7 mouse cellular contexts compared by ENCODE assay signal in genomic region chr9:23222841-23223548, GRCm38 (mm10). TPM values are rescaled to one million over a fixed set of nuclear protein-coding genes. Genes with fewer than 3 reads are reported as not detected.
DNase-seq lines count a peak whose midpoint lies in the region; ATAC-seq lines count a peak whose summit lies in the region.

TSS of gene Bmper (plus strand) at chr9:23223076.

- peak; percentile 38 for DNase-seq in WW6 (ENCODE audit: low read depth, low spot score)
- peak; percentile 20 for DNase-seq in cerebellum, adult 11-12 months
- peak; percentile 44 for DNase-seq in heart, postnatal 25 days (ENCODE audit: low spot score)
- DNase-seq in layer of hippocampus, postnatal 14 days (ENCODE audit: low spot score in 2 of 2): peak; percentile 52 to 60
- DNase-seq in lung, postnatal 10 days: peak; percentile 87
- peak; percentile 44 to 48 for DNase-seq in right cerebral cortex, adult 2 months (ENCODE audit: low spot score in 2 of 2)

- H3K4me2 ChIP-seq in forebrain, embryonic 16.5 days (ENCODE audit: low read length): peak within 1 kb of the TSS; percentile 98

- ATAC-seq in forebrain, embryonic 16.5 days: peak; percentile 85

- 0% methylated on average over 71 of the region's 86 CpGs for WGBS in forebrain, embryonic 16.5 days

- peak within 1 kb of the TSS; percentile 83 for H3K9ac ChIP-seq in forebrain, embryonic 16.5 days (replicated peaks; ENCODE audit: low read depth, low read length)

- peak within 1 kb of the TSS; percentile 82 for H3K4me3 ChIP-seq in forebrain, embryonic 16.5 days (replicated peaks; ENCODE audit: low read length)

- peak within 1 kb of the TSS; percentile 82 for H3K27ac ChIP-seq in forebrain, embryonic 16.5 days (ENCODE audit: low read length)

- intact Hi-C loops in heart, postnatal 25 days (cut with DNase I): no loop called here

- no peaks in the 10 kb centered on the region for H3K9me3 ChIP-seq in forebrain, embryonic 16.5 days (ENCODE audit: control insufficient read depth, low read length)

- H3K36me3 ChIP-seq in forebrain, embryonic 16.5 days (ENCODE audit: control insufficient read depth, insufficient read depth): no peaks in the 10 kb centered on the region

- H3K27me3 ChIP-seq in forebrain, embryonic 16.5 days (replicated peaks; ENCODE audit: control insufficient read depth, insufficient read depth, low read length): peaks cover 5% of the 10 kb centered on the region; the same call in 1 of the 2 replicates

- peaks cover 16% of the 10 kb centered on the region for H3K4me1 ChIP-seq in forebrain, embryonic 16.5 days (replicated peaks; ENCODE audit: control insufficient read depth, insufficient read depth, low read length)

RNA-seq across cellular contexts. Expression of gene Bmper, which starts in this region (rescaled TPM):
- polyA plus RNA-seq in forebrain, embryonic 16.5 days (2015; fragmentation: Nextera tagmentation; extraction: Ambion mirVana): 13.6 and 15.9 TPM in 2 replicates
- 1 to 10 TPM; 3.6 to 5.1 TPM for total RNA-seq in heart, postnatal 25 days (2021)
- 1 to 10 TPM; 4.9 to 5.6 TPM for total RNA-seq in layer of hippocampus, postnatal 14 days (2021)

Comparison
In these comparisons a context has a peak if more than half of its experiments do, and no peak if none do; other contexts are left out.
1. Peak in every context shown above with its lines: DNase-seq, ATAC-seq, H3K4me3 ChIP-seq and H3K27ac ChIP-seq.
2. DNase-seq: peak in every context shown above with its lines; median percentile 87 in lung, postnatal 10 days; 56 in layer of hippocampus, postnatal 14 days; 46 in right cerebral cortex, adult 2 months; 44 in heart, postnatal 25 days; 38 in WW6; 20 in cerebellum, adult 11-12 months.